Mouse (Mus musculus) neural tube, embryonic 13.5 days (tissue): ENCODE data around the gene Baiap3. TPM values are rescaled to one million over a fixed set of nuclear protein-coding genes. Genes with fewer than 3 reads are reported as not detected.
A peak's percentile ranks its signal among the peaks of the same experiment; 100 is the strongest.

Experiments
- ATAC-seq: fragments of 200-750 bp; cut with Nextera tagmentation; 2 replicates; pipeline ENCODE4 v1.8.0; 2017; ENCODE audit warnings: low read depth, mild to moderate bottlenecking, moderate TSS enrichment, moderate library complexity
- H3K27ac ChIP-seq: fragments of 300-500 bp; sonication (generic); replicated peaks from 2 replicates; pipeline ENCODE4 v1.5.1; 2015; ENCODE audit warnings: moderate library complexity, mild to moderate bottlenecking, inconsistent platforms
- H3K27me3 ChIP-seq: fragments of 300-500 bp; sonication (generic); 2 replicates; pipeline ENCODE4 v1.6.1; 2015; ENCODE audit warnings: mild to moderate bottlenecking, inconsistent platforms
- H3K36me3 ChIP-seq: fragments of 300-500 bp; sonication (generic); 2 replicates; pipeline ENCODE4 v1.6.1; 2015; ENCODE audit warnings: mild to moderate bottlenecking, inconsistent platforms
- H3K4me1 ChIP-seq: fragments of 300-500 bp; sonication (generic); replicated peaks from 2 replicates; pipeline ENCODE4 v1.6.1; 2015; ENCODE audit warnings: inconsistent platforms
- H3K4me2 ChIP-seq: fragments of 300-500 bp; sonication (generic); 2 replicates; pipeline ENCODE4 v1.6.1; 2015; ENCODE audit warnings: inconsistent platforms, mild to moderate bottlenecking, moderate library complexity
- H3K4me3 ChIP-seq: fragments of 300-500 bp; sonication (generic); 2 replicates; pipeline ENCODE4 v1.5.1; 2015; ENCODE audit warnings: mild to moderate bottlenecking, inconsistent platforms
- H3K9ac ChIP-seq: fragments of 300-500 bp; sonication (generic); 2 replicates; pipeline ENCODE4 v1.6.1; 2015; ENCODE audit warnings: moderate library complexity, mild to moderate bottlenecking, inconsistent platforms
- H3K9me3 ChIP-seq: fragments of 300-500 bp; sonication (generic); 2 replicates; pipeline ENCODE4 v1.6.1; 2016; ENCODE audit warnings: inconsistent platforms
- WGBS: fragments of 180-500 bp; shearing (Covaris S2); methylation state at CpG from one replicate; pipeline ENCODE4 v1.1.7; 2015; 5-methylcytosine and 5-hydroxymethylcytosine counted together
- polyA plus RNA-seq: library from polyadenylated mRNA; unstranded; fragments of >200 nt; fragmentation: Nextera tagmentation; extraction: Ambion mirVana; gene quantifications from 2 replicates; pipeline ENCODE4 v1.2.1, GENCODE M21; 2015

Gene Baiap3
- polyA plus RNA-seq, 1 experiment from 2014 or later, result 3.7 TPM

DNA sequence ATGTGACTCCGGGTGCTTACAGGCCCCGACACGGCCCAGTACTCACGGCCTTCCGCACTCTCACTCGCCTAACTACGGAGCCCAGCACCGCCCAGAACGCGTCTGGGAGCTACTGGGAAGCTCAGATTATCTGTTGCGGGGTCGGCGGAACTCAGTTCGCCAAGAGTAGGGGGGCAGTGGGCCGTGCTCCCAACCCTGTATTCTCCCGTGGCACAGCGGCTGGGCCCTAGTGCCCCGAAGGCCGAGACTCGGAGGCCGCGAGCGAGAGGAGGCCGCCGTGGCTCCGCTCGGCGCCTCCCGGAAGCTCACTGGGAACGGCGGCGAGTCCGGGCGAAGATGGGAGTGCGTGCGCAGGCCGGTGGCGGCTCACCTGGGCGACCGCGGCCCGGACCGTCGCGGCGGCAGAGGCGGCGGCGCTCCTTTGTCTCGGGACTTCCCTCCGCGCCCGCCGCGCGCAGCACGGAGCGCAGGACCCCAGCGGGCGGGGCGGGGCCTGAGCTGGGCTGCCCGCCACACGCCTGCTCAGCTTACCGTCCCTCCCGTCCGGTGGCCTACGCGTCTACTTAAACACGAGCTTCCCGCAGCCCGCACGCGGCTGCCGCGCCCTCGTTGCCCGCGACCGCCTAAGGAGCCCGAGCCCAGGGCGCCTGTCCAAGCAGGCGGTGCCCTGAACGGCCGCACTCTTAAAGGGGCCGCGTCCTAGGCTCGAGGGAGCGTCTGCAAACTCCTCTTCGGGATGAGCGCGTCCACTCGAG lies 17.0 kb upstream of the Baiap3 start:
- Histone ChIP-seq H3K9ac (peak overlapping the region; percentile 98), H3K27me3 (0 out of 2 replicates have a peak, but pooled peaks cover 4% of the 10 kb centered on the region), H3K4me1 (peaks cover 42% of the 10 kb centered on the region), H3K36me3 (peaks cover 19% of the 10 kb centered on the region), H3K4me2 (peak overlapping the region; percentile 97), H3K9me3 (no peaks in the 10 kb centered on the region), H3K27ac (peak overlapping the region; percentile 99), H3K4me3 (peak overlapping the region; percentile 99)
- WGBS, result under 1% methylated on average over 91 of the region's 92 CpGs
- peak; percentile 92 for ATAC-seq

- peak overlapping the region; percentile 99 for H3K27ac ChIP-seq
- peak overlapping the region; percentile 98 for H3K9ac ChIP-seq
- no peaks in the 10 kb centered on the region for H3K9me3 ChIP-seq
- H3K36me3 ChIP-seq, result peaks cover 27% of the 10 kb centered on the region
- H3K27me3 ChIP-seq, result no peaks in the 10 kb centered on the region
- peaks cover 42% of the 10 kb centered on the region for H3K4me1 ChIP-seq
- ATAC-seq, result no peak
- H3K4me3 ChIP-seq, result peak overlapping the region; percentile 99
- peak overlapping the region; percentile 97 for H3K4me2 ChIP-seq
- 1% methylated on average over 10 of the region's 10 CpGs for WGBS
These were observed 16.2 kb upstream of the Baiap3 start for GRCm38 (mm10) chr17:25272326-25272725.

DNA sequence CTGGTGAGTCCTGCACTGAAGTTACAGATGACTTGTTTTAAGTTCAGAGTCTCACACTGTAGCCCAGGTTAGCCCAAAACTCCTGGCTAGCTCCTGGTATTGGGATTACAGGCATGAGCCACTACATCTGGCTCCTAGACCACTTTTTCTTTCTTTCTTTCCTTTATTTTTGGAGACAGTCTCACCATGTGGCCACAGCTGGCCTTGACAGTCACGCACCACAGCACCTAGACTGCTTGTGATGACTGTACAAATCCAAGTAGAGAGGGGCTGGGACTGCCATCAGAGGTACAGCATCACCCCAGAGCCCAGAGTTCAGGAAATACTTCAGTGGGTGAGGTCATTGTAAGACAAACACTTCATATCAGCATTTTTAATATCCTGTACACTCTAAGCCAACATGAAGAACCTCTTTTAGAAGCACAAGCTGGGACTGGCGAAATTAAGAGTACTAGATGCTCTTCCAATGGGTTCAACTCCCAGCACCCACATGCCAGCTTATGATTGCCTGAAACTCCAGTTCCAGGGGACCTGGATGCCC lies 14.7 kb upstream of the Baiap3 start:
- H3K4me1 ChIP-seq, result peaks cover 42% of the 10 kb centered on the region
- H3K9ac ChIP-seq, result peak overlapping the region; percentile 98
- no peak for ATAC-seq
- no peaks in the 10 kb centered on the region for H3K9me3 ChIP-seq
- H3K27ac ChIP-seq, result no peak overlapping the region
- H3K27me3 ChIP-seq, result no peaks in the 10 kb centered on the region
- WGBS, result 87% methylated on average over 2 of the region's 2 CpGs
- peaks cover 41% of the 10 kb centered on the region for H3K36me3 ChIP-seq
- H3K4me2 ChIP-seq, result peak overlapping the region; percentile 97
- peak overlapping the region; percentile 99 for H3K4me3 ChIP-seq

DNA sequence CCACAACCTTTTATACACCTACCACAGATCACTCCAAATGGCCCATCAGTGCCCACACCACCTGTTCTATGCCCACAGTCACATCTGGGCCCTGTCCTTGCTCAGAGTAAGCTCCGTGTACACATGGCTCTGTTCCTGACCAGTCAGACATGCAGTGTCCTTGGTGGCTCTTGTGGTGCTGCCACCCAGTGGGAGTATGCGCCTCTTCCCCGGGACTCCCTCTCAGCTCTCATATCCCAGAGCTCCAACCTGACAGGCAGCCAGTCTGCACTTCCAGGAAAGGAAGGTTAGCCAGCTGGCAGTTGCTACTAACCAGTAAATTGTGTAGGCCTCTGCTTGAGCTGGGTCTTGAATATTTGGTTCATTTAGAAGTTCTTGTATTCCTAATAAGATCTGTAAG lies 8.3 kb upstream of the Baiap3 start:
- Histone ChIP-seq H3K27ac (no peak overlapping the region), H3K27me3 (no peaks in the 10 kb centered on the region), H3K4me3 (no peak overlapping the region), H3K4me1 (peaks cover 3% of the 10 kb centered on the region), H3K9me3 (no peaks in the 10 kb centered on the region), H3K36me3 (peaks cover 81% of the 10 kb centered on the region), H3K9ac (no peak overlapping the region), H3K4me2 (no peak overlapping the region)
- WGBS, result 78% methylated on average over 3 of the region's 3 CpGs
- no peak for ATAC-seq

- H3K4me1 ChIP-seq, result peaks cover 37% of the 10 kb centered on the region
- no peak overlapping the region for H3K4me2 ChIP-seq
- H3K9ac ChIP-seq, result peak overlapping the region; percentile 34; the same call in 1 of the 2 replicates
- WGBS, result 53% methylated on average over 6 of the region's 6 CpGs
- no peak overlapping the region for H3K4me3 ChIP-seq
- no peaks in the 10 kb centered on the region for H3K9me3 ChIP-seq
- ATAC-seq, result no peak
- peaks cover 24% of the 10 kb centered on the region for H3K36me3 ChIP-seq
- no peak overlapping the region for H3K27ac ChIP-seq
- H3K27me3 ChIP-seq, result peaks cover 37% of the 10 kb centered on the region
These were observed 1.7 kb upstream of the Baiap3 start for GRCm38 (mm10) chr17:25257804-25258261.

GRCm38 (mm10) chr17:25255110-25255509 lies 1.1 kb downstream of the Baiap3 start:
- no peak overlapping the region for H3K4me3 ChIP-seq
- no peak overlapping the region for H3K4me2 ChIP-seq
- no peak overlapping the region for H3K27ac ChIP-seq
- WGBS, result 70% methylated on average over 2 of the region's 2 CpGs
- ATAC-seq, result no peak
- no peak overlapping the region for H3K9ac ChIP-seq
- peaks cover 47% of the 10 kb centered on the region for H3K4me1 ChIP-seq
- peaks cover 16% of the 10 kb centered on the region for H3K36me3 ChIP-seq
- H3K27me3 ChIP-seq, result peaks cover 37% of the 10 kb centered on the region
- H3K9me3 ChIP-seq, result no peaks in the 10 kb centered on the region

DNA sequence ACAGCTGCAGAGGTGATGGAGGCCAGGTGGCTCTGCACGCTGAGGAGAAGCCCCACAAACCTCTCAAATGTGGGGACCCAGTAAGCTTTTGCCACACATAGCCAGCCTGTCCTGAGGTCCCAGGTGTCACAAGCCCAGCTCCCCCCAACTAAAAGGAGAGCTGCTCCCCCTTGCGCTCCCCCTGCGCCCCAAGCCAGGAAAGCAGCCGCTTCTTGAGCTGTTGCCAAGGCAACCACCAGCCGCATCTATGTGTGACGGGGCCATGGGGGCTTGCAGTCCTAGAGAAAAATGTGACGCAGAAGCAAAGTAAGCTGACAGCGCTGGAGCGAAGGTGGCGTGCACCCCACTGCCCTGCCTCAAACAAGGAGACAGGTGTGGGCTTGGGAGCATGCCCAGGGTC lies 2.4 kb downstream of the Baiap3 start:
- no peak for ATAC-seq
- Histone ChIP-seq H3K4me3 (no peak overlapping the region), H3K27ac (0 out of 2 replicates have a peak overlapping the region, but pooled peaks have one; percentile 23), H3K9ac (peak overlapping the region; percentile 50), H3K27me3 (peaks cover 37% of the 10 kb centered on the region), H3K4me2 (peak overlapping the region; percentile 37), H3K36me3 (peaks cover 2% of the 10 kb centered on the region; the same call in 1 of the 2 replicates), H3K4me1 (peaks cover 47% of the 10 kb centered on the region), H3K9me3 (no peaks in the 10 kb centered on the region)
- WGBS, result 18% methylated on average over 10 of the region's 10 CpGs

GRCm38 (mm10) chr17:25252643-25253042 lies 3.5 kb downstream of the Baiap3 start:
- H3K4me1 ChIP-seq, result peaks cover 42% of the 10 kb centered on the region
- WGBS, result 32% methylated on average over 3 of the region's 3 CpGs
- H3K36me3 ChIP-seq, result no peaks in the 10 kb centered on the region
- ATAC-seq, result peak; percentile 29
- no peaks in the 10 kb centered on the region for H3K9me3 ChIP-seq
- H3K9ac ChIP-seq, result 0 out of 2 replicates have a peak overlapping the region, but pooled peaks have one; percentile 19
- no peak overlapping the region for H3K4me3 ChIP-seq
- H3K4me2 ChIP-seq, result no peak overlapping the region
- peak overlapping the region; percentile 56; the same call in 1 of the 2 replicates for H3K27ac ChIP-seq
- peaks cover 37% of the 10 kb centered on the region for H3K27me3 ChIP-seq

DNA sequence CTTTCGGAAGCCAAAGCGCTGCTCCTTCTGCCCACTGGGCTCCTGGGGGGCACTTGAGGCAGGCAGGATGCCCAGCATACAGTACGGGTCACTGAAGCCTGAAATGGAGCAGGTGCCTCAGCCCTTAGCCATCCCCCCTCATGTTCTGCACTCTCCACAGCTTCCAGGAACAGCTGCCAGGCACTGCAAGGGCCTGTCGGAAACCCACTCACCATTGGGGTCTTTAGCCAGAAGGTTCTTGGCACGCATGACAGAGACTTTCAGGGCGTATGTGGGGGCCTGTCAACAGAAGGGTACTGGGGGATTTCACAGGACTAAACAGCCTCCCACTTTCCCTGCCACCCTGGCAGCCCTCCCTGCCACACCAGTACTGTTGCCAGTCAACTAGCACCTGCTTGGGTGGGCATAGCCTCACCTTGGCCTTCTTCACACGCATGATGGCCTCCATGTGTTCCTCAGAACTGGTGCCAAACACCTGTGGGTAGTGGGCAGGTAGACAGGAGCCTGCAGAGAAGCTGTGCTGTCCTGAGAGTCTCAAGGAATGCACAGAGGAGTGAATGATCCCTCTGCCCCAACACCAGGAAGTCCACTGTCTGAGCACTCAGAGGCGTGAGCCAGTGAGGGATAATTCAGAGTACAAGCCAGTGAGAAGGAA lies 5.9 kb downstream of the Baiap3 start:
- Histone ChIP-seq H3K27me3 (peaks cover 21% of the 10 kb centered on the region), H3K4me3 (no peak overlapping the region), H3K9me3 (no peaks in the 10 kb centered on the region), H3K4me2 (no peak overlapping the region), H3K4me1 (peaks cover 30% of the 10 kb centered on the region), H3K9ac (no peak overlapping the region), H3K27ac (no peak overlapping the region), H3K36me3 (no peaks in the 10 kb centered on the region; the same call in 1 of the 2 replicates)
- WGBS, result 80% methylated on average over 8 of the region's 8 CpGs
- no peak for ATAC-seq

DNA sequence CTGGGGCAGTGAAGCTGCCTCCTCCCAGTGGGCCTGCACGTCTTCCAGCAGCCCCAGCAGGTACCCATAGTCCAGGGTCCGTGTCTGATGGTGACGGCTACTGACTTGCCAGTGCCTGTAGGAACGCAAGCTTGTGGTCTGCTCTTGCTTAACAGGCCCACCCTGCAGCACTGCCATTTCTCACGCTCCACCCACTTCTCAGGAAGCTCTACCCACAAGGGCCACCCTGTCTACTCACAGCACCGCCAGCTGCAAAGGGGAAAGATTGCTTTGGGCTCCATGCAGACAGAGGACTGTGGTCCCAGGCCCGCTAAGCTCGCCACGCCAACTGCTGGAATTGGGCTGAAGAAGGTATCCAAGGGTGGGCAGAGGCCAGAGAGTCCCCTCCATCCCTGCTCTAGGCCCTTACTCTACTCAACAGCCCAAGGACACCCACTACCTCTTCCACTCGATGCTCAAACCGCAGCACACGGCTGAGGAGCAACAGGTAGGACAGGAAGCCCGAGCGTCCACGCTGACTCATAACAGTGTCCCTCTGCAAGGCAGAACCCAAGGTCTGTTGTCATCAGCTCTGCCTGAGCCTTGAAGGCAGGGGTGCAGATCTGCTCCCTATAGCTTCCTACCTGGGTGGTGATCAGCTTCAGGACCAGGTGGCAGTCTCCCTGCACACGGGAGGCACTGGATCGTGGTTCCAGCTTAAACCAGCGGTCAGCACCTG lies 8.0 kb downstream of the Baiap3 start:
- H3K4me2 ChIP-seq, result no peak overlapping the region
- peaks cover 14% of the 10 kb centered on the region for H3K4me1 ChIP-seq
- H3K9me3 ChIP-seq, result no peaks in the 10 kb centered on the region
- WGBS, result 82% methylated on average over 18 of the region's 18 CpGs
- no peak overlapping the region for H3K9ac ChIP-seq
- H3K27ac ChIP-seq, result no peak overlapping the region
- H3K36me3 ChIP-seq, result peaks cover 18% of the 10 kb centered on the region
- ATAC-seq, result no peak
- H3K27me3 ChIP-seq, result no peaks in the 10 kb centered on the region; the same call in 1 of the 2 replicates
- no peak overlapping the region for H3K4me3 ChIP-seq

DNA sequence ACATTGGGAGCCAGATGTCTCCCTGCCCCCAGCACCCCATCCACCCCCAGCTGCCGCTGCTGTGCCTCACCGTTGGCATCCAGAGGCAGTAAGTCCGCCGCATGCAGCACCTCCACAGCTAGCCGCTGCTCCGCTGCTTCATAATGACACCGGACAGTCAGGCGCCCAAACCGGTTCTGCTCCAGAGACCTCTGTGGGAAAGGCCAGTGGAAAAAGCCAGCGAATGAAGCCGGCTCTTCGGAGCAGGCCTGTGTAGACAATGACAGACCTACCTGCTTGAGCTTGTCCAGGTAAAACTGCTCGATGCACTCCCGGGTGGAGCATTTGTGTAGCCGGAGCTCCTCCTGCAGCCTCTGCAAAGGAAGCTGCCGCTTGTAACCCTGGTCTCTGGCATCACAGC lies 11.9 kb downstream of the Baiap3 start:
- Histone ChIP-seq H3K4me1 (peaks cover 17% of the 10 kb centered on the region), H3K4me3 (no peak overlapping the region), H3K9ac (no peak overlapping the region), H3K9me3 (no peaks in the 10 kb centered on the region), H3K36me3 (peaks cover 37% of the 10 kb centered on the region), H3K4me2 (no peak overlapping the region), H3K27me3 (no peaks in the 10 kb centered on the region), H3K27ac (no peak overlapping the region)
- WGBS, result 88% methylated on average over 16 of the region's 16 CpGs
- ATAC-seq, result no peak
